In genomic region chr5:111844528-111844927, GRCm38 (mm10) we compare ENCODE assay signal across 26 mouse cellular contexts.
DNase-seq lines count a peak whose midpoint lies in the region; ATAC-seq and TF ChIP-seq lines count a peak whose summit lies in the region.
"Had no signal": no experiment of that assay in that cellular context is flagged by ENCODE, and none has a peak within 500 bp of the region (broad histone marks: within the 10 kb centered on the region; RNA-seq: fewer than 3 reads in every experiment).

No protein-coding gene starts in this region.

- H3K4me2 ChIP-seq in forebrain, embryonic 11.5 days (ENCODE audit: low read depth, low read length, severe bottlenecking) = no peak overlapping the region; the same call in 1 of the 2 replicates
- H3K4me2 ChIP-seq in forebrain, postnatal 0 days (ENCODE audit: low read depth) = peak overlapping the region; percentile 25; the same call in 1 of the 2 replicates
- 0 out of 2 replicates have a peak overlapping the region, but pooled peaks have one; percentile 9 for H3K4me2 ChIP-seq in midbrain, embryonic 13.5 days (replicated peaks)
- H3K4me2 ChIP-seq: heart, embryonic 12.5 days; limb, embryonic 13.5 days; liver, embryonic 12.5 days; neural tube, embryonic 13.5 days had no signal

- H3K4me3 ChIP-seq in forebrain, embryonic 11.5 days (ENCODE audit: low read depth, low read length) = no peak overlapping the region
- H3K4me3 ChIP-seq in forebrain, postnatal 0 days (ENCODE audit: low read depth, low read length) = no peak overlapping the region
- no peak overlapping the region for H3K4me3 ChIP-seq in midbrain, embryonic 13.5 days (replicated peaks)
- H3K4me3 ChIP-seq: heart, embryonic 12.5 days; limb, embryonic 13.5 days; liver, embryonic 12.5 days; megakaryocyte, embryonic 14.5 days; myocyte; neural tube, embryonic 13.5 days had no signal

- no peaks in the 10 kb centered on the region for H3K9me3 ChIP-seq in forebrain, embryonic 11.5 days (ENCODE audit: control insufficient read depth, low read length)
- no peaks in the 10 kb centered on the region for H3K9me3 ChIP-seq in forebrain, postnatal 0 days (ENCODE audit: low read length)
- H3K9me3 ChIP-seq in midbrain, embryonic 13.5 days = no peaks in the 10 kb centered on the region
- H3K9me3 ChIP-seq: heart, embryonic 12.5 days; neural tube, embryonic 13.5 days had no signal

- ATAC-seq in forebrain, embryonic 11.5 days (replicated peaks; ENCODE audit: low FRiP score) = peak; percentile 66
- peak; percentile 42 for ATAC-seq in forebrain, postnatal 0 days
- ATAC-seq in midbrain, embryonic 13.5 days = peak; percentile 30; the same call in 1 of the 2 replicates
- ATAC-seq: activated CD4-positive, CD25-positive, alpha-beta regulatory T cell, adult 4 months; intestine, postnatal 0 days; liver, embryonic 12.5 days had no signal

- no peak for TF ChIP-seq CTCF in brain, embryonic 14.5 days (IDR thresholded peaks at IDR 0.05; ENCODE audit: borderline replicate concordance, extremely low read depth, insufficient read depth, insufficient read length)
- no peak for TF ChIP-seq CTCF in forebrain, postnatal 0 days (IDR thresholded peaks at IDR 0.05; ENCODE audit: low read depth)

- H3K9ac ChIP-seq in forebrain, embryonic 11.5 days (ENCODE audit: low read length) = no peak overlapping the region
- peak overlapping the region; percentile 33; the same call in 1 of the 2 replicates for H3K9ac ChIP-seq in forebrain, postnatal 0 days
- H3K9ac ChIP-seq in midbrain, embryonic 13.5 days (replicated peaks) = no peak overlapping the region
- H3K9ac ChIP-seq: heart, embryonic 12.5 days; limb, embryonic 13.5 days; liver, embryonic 12.5 days; neural tube, embryonic 13.5 days had no signal

- peak overlapping the region; percentile 81 for H3K27ac ChIP-seq in forebrain, embryonic 11.5 days (ENCODE audit: low read depth, low read length)
- peak overlapping the region; percentile 87 for H3K27ac ChIP-seq in forebrain, postnatal 0 days (ENCODE audit: low read depth, low read length)
- H3K27ac ChIP-seq in midbrain, embryonic 13.5 days = peak overlapping the region; percentile 80
- H3K27ac ChIP-seq: limb, embryonic 13.5 days; liver, embryonic 12.5 days; neural tube, embryonic 13.5 days had no signal

- H3K27me3 ChIP-seq in forebrain, embryonic 11.5 days (ENCODE audit: control insufficient read depth, insufficient read depth, low read length) = peaks cover 4% of the 10 kb centered on the region; the same call in 1 of the 2 replicates
- no peaks in the 10 kb centered on the region for H3K27me3 ChIP-seq in forebrain, postnatal 0 days (ENCODE audit: insufficient read depth, low read length)
- H3K27me3 ChIP-seq in midbrain, embryonic 13.5 days = peaks cover 10% of the 10 kb centered on the region

- H3K4me1 ChIP-seq in forebrain, embryonic 11.5 days (replicated peaks; ENCODE audit: control insufficient read depth, insufficient read depth, low read length) = peaks cover 14% of the 10 kb centered on the region
- peaks cover 17% of the 10 kb centered on the region for H3K4me1 ChIP-seq in forebrain, postnatal 0 days (ENCODE audit: insufficient read depth)
- peaks cover 35% of the 10 kb centered on the region for H3K4me1 ChIP-seq in midbrain, embryonic 13.5 days (replicated peaks)
- H3K4me1 ChIP-seq: heart, embryonic 12.5 days; liver, embryonic 12.5 days had no signal

- 36% methylated on average over 3 of the region's 3 CpGs for WGBS in forebrain, embryonic 11.5 days
- 17% methylated on average over 3 of the region's 3 CpGs for WGBS in forebrain, postnatal 0 days
- 20% methylated on average over 3 of the region's 3 CpGs for WGBS in midbrain, embryonic 13.5 days

- no peak for TF ChIP-seq POLR2A in brain, embryonic 14.5 days (IDR thresholded peaks at IDR 0.05; ENCODE audit: borderline replicate concordance, extremely low read depth, insufficient read depth, insufficient read length, poor library complexity, severe bottlenecking)

- H3K36me3 ChIP-seq in forebrain, embryonic 11.5 days (ENCODE audit: control insufficient read depth, insufficient read depth, low read length) = no peaks in the 10 kb centered on the region
- H3K36me3 ChIP-seq in forebrain, postnatal 0 days (ENCODE audit: insufficient read depth) = no peaks in the 10 kb centered on the region
- no peaks in the 10 kb centered on the region for H3K36me3 ChIP-seq in midbrain, embryonic 13.5 days
- H3K36me3 ChIP-seq: heart, embryonic 12.5 days; limb, embryonic 13.5 days; liver, embryonic 12.5 days; neural tube, embryonic 13.5 days had no signal

- peak; percentile 86 for DNase-seq in brain, embryonic 14.5 days (ENCODE audit: low read depth)
- no peak for DNase-seq in forebrain, embryonic 11.5 days (ENCODE audit: low spot score)
- DNase-seq in forebrain, postnatal 0 days = peak; percentile 60
- DNase-seq in ovary, postnatal 36 days (ENCODE audit: low spot score) = no peak
- no peak for DNase-seq in lung, postnatal 14 days
- DNase-seq in gastrocnemius, postnatal 25 days = no peak
- DNase-seq: adrenal gland, adult 8-10 months; cerebellum, adult 18-20 months; cerebellum, postnatal 36 days; embryo, embryonic 11 days; gastrocnemius, postnatal 10 days; heart, adult 18-20 months; heart, postnatal 10 days; layer of hippocampus, adult 9-11 months; lung, adult 18-20 months; right cerebral cortex, postnatal 4 days; thymus, postnatal 25 days had no signal

Comparison
In these comparisons a context has a peak if more than half of its experiments do, and no peak if none do; other contexts are left out.
1. DNase-seq: peak in brain, embryonic 14.5 days (single experiment) and forebrain, postnatal 0 days (single experiment); none in forebrain, embryonic 11.5 days (single experiment), ovary, postnatal 36 days (single experiment), lung, postnatal 14 days (single experiment) and gastrocnemius, postnatal 25 days (single experiment).
2. Peak in every context shown above with its lines, with median percentiles within 50 percentile points of each other: ATAC-seq and H3K27ac ChIP-seq.